Mouse (Mus musculus): Measurements from ENCODE around the gene Unc50.

DNA sequence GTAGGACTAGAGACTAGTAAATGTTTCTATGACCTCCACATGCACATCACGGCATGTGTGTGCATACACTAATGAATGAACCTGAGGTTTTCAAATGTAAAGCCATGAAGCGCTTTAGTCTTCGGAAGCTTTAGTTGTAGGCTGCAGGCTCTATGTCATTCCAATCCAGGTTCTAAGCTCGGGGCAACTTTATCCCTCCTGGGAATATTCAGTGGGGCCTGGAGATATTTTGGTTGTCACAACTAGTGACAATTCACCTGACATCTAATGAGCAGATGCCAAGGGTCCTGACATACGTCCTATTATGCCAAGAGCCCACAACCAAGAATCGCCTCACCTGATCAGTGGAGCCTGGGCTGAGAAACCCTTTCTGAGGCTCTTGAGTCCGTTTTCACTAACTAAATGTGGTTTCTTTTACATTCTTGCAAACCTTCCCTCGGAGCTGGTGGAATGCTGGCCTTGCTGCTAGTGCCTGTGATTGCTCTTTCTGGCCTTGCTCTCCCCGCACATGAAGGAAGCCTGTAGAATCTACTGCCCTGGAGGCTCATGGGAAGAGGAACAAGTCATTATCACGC lies 35.0 kb downstream of the Unc50 start:
- no peak for TF ChIP-seq CTCF (IDR thresholded peaks at IDR 0.05; ENCODE audit: low read depth)
- TF ChIP-seq EP300 (IDR thresholded peaks at IDR 0.05; ENCODE audit: low read depth) = no peak

All from heart, postnatal 0 days (tissue).